Mouse (Mus musculus): ENCODE measurements around the gene Olfr1507. TPM values are rescaled to one million over a fixed set of nuclear protein-coding genes. Genes with fewer than 3 reads are reported as not detected.

Gene Olfr1507
- not detected for total RNA-seq (2021)
- long read RNA-seq, experiment 1: 0 reads
- long read RNA-seq, experiment 2: 0 reads

- DNase-seq (ENCODE audit: low spot score in 2 of 2): no peak
Observed at GRCm38 (mm10) chr14:52495516-52495915, at the start of gene Olfr1507. Olfr1507 (minus strand) TSS chr14:52495749.

GRCm38 (mm10) chr14:52533336-52533735, 37.8 kb upstream of the Olfr1507 start:
- no peak for DNase-seq (ENCODE audit: low spot score in 2 of 2)

GRCm38 (mm10) chr14:52524952-52525351, 29.4 kb upstream of the Olfr1507 start:
- DNase-seq (ENCODE audit: low spot score in 2 of 2): no peak

- DNase-seq (ENCODE audit: low spot score in 2 of 2): no peak
Observed at GRCm38 (mm10) chr14:52467395-52467794, 28.2 kb downstream of the Olfr1507 start, which contains the start of gene Olfr1508. Olfr1508 (minus strand) TSS chr14:52467495.

- no peak for DNase-seq (ENCODE audit: low spot score in 2 of 2)
Observed at GRCm38 (mm10) chr14:52465738-52466137, 29.8 kb downstream of the Olfr1507 start.

GRCm38 (mm10) chr14:52461928-52462327, 33.6 kb downstream of the Olfr1507 start:
- DNase-seq (ENCODE audit: low spot score in 2 of 2): no peak

- no peak for DNase-seq (ENCODE audit: low spot score in 2 of 2)
Observed at GRCm38 (mm10) chr14:52451138-52451537, 44.4 kb downstream of the Olfr1507 start.

GRCm38 (mm10) chr14:52442690-52443089, 52.9 kb downstream of the Olfr1507 start, which contains the start of gene Olfr1509:
Olfr1509 (plus strand) TSS chr14:52442990.
- no peak for DNase-seq (ENCODE audit: low spot score in 2 of 2)

Other genes starting within 250 kb of the Olfr1507 start
- 100 to 1,000 TPM; 153 to 165 TPM for gene Chd8, start 238.0 kb downstream of the Olfr1507 start, total RNA-seq (2021)
- 10 to 100 TPM; 61.8 to 62.0 TPM for gene Tox4, start 216.6 kb downstream of the Olfr1507 start, total RNA-seq (2021)
- 10 to 100 TPM; 38.9 to 39.8 TPM for gene Rab2b, start 216.2 kb downstream of the Olfr1507 start, total RNA-seq (2021)
- 10 to 100 TPM; 32.0 to 41.9 TPM for gene Mettl3, start 190.6 kb downstream of the Olfr1507 start, total RNA-seq (2021)
- 10 to 100 TPM; 17.0 to 20.1 TPM for gene Sall2, start 167.0 kb downstream of the Olfr1507 start, total RNA-seq (2021)
- not detected for gene Olfr1513, start 139.3 kb downstream of the Olfr1507 start, total RNA-seq (2021)
- gene Olfr1512, start 116.6 kb downstream of the Olfr1507 start, total RNA-seq (2021): not detected
- not detected for gene Olfr1511, start 98.4 kb downstream of the Olfr1507 start, total RNA-seq (2021)
- not detected for gene Olfr1510, start 81.4 kb downstream of the Olfr1507 start, total RNA-seq (2021)
- gene Olfr1509, start 52.8 kb downstream of the Olfr1507 start, total RNA-seq (2021): not detected
- not detected for gene Olfr1508, start 28.3 kb downstream of the Olfr1507 start, total RNA-seq (2021)

Data from adrenal gland, postnatal 4 days (tissue).